Mouse (Mus musculus) cerebellum, adult 9-10 months (tissue): ENCODE results near the gene Abcb1b.
"Not testable (repeated sequence)": the region's sequence is repeated elsewhere in the genome, so short reads cannot be mapped to it uniquely, and the experiment has no call there.

Experiments
- DNase-seq: peaks from one replicate; pipeline ENCODE4 v3.0.0; 2022

Gene Abcb1b

DNA sequence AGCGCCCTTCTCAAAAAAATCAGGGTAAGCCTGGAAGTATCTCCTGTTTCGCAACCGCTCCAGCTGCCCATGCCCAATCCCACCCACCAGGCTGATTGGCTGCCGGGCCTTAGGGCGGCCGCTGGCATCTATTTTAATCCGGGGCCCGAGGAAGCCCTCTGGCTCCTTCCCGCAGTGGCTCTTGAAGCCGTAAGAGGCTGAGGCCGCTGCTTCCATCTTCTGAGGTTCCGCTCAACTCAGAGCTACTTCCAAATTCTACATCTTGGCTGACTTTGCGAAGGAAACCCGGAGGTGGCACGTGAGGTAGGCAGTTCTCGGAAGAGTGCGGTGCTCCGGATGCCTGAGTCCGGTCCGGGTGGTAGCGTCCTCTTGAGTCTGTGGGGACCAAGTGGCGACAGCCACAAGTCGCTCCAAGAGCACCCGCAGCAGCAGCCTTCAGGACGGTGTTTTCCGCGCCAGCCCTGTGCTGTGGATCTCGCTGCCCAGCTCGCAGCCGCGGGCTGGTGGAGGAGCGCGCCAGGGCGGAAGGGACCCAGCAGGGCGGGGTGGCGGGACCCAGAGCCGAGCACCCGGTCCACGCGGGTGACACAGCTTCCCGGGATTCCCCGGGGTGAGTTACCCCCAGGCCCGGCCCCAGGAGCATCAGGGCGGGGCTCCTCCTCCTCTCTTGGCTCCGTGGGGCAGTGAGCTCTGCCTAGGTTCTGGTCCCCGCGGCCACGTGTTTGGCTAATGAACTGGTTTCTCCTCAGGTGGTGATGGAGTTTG is at the start of gene Abcb1b:
Abcb1b (plus strand) TSS at position 161 of the 765 bp plus-strand sequence.
- DNase-seq = peak; percentile 11

DNA sequence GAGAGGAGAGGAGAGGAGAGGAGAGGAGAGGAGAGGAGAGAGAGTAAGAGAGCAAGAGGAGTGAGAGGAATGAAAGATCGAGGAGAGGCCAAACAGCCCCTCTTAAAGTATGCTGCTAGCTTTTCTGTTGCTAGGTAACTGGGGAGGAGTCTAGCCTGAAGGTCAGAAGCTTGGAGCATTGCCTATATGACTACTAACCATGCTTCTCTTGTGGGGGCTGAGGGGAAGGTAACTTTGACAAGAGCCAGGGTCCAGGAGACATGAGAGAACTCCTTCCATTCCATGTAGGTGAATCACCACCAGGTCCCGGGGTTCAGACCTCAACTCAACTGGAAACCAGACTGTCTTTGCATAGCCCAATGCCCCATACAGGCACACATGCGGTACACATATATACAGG is 25.1 kb upstream of the Abcb1b start:
- no peak for DNase-seq

DNA sequence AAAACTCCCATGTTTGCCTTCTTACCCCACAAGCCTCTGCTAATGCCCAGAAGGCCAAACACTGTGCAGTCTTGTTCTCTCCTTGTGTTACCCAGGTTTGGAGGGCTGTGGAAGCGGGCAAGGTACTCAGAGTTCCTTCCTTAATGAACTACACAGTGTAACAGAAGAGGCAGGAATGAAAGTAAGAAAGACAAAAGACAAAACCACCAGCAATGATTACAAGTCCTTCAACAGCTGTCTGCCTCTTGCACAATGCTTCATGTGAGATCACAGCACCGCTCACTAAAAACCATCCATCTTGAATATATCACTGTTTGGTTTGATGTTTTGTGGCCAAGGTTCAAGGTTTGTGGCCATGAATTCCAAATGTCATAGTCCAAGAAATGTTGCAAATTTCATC is 19.6 kb upstream of the Abcb1b start:
- DNase-seq = no peak

DNA sequence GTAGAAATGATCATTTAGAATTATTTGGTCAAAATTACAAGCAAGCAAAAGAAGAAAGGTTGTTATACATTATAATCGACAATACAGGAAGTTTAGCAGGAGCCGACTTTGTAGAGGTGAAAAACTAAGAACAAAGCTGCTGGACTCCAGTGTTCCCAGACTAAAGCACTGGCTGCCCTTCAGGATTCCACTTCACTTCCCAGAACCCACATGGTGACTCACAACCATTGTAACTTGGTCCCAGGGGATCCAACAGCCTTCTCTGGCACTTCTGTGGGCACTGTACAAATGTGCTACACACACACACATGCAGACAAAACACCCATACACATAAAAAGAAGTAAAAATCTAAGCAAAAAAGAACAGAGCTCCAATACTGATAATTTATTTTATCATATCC is 19.2 kb upstream of the Abcb1b start:
- no peak for DNase-seq

DNA sequence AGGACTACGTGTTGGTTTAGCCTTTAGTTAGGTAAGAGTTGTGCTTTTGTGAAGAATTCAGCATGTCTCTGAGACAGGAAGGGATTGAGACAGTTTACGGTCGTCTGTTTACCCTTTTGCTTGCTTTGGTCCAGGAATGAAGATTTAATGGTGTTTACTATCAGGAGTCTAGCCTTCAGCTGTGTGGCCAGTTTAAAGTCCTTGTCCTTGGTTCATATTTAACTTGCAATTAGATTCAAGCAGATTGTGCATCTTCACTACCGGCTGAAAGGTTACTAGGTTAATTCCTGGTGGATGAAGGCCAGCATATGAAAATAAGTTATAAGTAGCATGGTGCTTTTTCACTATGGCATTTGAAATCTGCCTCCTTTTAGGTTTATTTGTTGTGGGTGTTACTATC is 5.7 kb upstream of the Abcb1b start:
- DNase-seq = no peak

DNA sequence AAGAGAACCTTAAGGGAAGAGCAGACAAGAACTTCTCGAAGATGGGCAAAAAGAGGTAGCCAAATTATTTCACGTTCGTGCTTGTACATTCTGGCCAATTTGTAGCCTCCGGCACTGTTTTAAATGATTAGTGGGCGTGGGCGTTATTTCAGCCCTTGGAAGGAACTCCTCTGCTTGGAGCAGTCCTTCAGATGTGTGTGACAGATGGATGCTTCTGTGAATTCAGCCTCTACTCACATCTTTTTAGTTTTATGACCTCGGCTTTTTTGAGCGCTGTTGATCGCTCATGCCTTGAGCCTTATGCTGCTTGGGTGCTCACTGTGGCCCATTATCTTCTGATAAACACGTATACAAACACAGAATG is 787 bp downstream of the Abcb1b start:
- no peak for DNase-seq

DNA sequence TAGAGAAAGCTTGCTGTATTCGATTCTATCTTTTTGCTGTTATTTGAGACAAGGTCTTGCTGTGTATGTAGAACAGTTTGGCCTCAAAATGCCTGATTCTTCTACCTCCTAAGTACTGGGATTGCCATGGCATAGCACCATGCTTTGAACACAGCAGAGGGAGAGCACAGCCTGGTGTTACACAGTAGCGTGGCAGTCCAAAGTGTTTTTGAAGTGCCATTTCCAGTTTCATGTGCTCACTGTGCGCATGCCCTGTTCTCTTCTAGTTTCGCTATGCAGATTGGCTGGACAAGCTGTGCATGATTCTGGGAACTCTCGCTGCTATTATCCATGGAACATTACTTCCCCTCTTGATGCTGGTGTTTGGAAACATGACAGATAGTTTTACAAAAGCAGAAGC is 7.8 kb downstream of the Abcb1b start:
- no peak for DNase-seq

DNA sequence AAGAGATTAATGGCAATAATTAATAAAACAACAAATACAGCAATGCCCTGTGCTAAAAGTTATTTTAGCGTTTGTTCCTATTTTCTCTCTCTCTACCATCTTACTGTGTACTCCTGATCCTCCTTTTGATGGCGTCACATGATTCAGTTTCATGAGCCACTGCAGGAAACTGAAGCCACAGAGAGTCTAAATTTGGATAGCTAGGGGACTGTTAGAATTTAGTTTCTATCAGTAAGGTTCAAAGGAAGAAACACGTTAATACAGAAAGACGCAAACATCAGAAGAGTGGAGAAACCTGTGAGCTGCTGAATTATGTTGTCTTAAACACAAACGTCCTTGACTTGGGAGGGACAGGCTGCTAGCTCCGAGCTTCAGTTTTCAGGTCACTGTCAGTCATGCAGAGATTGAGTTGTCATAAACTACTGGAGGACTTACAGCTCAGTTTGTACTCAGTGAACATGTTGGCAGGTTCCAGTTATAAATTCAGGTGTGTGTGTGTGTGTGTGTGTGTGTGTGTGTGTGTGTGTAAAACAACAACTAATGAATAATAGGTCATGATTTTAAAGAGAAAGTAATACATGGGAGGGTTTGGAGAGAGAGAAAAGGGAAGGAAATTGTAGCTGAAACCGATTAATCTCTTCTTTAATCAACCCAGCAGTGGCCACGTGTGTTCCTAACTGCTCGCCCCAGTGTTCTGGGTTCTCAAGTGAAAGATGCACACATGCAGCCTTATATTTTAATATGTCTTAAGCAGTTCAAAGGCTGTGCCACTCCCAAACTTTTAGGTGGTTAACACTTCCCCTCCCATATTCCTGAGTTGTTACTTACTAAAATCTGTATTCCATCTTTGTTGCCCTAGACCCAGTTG is 9.4 kb downstream of the Abcb1b start:
- no peak for DNase-seq

DNA sequence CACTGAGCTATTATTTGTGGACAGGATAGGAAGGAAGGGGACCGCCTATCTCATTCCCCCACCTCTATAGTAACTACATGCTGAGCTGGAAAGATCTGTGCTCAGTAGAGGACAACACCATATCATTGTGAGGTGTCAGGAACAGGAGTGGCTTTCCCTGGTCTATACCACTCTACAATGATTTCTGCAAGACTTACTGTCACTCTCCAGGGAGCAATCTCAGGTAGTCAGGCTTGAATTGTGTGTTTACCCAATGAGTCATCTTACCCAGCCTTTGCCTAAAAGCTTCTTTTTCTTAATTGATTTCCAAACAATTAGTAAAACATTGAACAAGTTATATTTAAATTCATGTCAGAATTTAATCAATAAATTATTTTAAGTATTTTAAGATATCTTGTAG is 15.9 kb downstream of the Abcb1b start:
- no peak for DNase-seq

DNA sequence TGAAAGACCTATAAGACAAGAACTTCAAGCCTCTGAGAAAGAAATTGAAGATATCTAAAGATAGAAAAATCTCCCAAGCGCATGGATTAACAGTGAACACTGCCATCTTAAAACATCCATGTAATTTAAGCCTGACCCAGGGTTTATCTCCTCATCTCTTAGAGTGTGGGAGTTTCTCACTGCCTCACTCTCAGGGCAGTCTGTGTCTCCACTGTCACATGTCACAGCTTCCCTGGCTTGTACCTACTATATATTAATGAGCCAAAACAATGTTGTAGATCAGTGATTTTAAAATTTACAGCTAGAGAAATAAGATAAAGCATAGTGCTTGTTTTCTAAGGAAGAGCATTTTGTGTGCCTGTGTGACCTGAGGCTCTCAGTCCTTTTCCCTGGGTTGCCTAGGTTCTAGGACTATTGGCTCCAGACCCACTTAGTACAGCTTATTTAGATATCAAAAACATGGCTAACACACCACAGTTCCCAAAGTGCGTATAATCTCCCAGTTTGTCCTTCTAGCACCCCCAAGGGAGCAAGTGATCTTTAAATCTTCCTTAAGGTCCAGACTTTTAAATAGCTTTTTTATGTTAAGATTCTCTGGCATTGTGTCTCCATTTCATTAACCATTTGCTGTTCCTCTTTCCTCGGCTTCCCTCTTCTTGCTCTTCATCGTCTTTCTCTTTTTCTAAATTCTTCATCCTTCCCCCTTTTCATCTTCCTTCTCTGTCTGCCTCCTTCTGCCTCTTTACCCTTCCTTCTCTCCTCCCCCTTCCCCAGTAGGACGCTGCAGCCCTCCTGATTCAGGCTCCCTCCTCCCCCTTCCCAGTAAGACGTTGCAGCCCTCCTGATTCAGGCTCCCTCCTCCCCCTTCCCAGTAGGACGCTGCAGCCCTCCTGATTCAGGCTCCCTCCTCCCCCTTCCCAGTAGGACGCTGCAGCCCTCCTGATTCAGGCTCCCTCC is 22.0 kb downstream of the Abcb1b start:
- DNase-seq = no peak

DNA sequence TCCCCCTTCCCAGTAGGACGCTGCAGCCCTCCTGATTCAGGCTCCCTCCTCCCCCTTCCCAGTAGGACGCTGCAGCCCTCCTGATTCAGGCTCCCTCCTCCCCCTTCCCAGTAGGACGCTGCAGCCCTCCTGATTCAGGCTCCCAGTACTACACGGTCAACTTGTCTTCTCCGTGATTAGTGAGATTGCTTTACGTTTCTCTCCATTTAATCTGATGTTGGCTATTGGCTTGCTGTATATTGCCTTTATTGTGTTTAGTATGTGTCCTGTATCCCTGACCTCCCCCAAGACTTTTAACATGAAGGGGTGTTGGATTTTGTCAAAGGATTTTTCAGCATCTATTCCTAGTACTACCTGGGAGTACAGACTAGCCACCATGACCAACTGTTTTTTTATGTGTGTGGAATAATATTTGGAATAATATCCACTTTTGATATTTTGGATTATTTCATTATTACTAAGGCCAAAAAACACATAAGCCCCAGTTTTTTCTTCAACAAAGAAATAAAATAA is 22.7 kb downstream of the Abcb1b start:
- DNase-seq = not testable (repeated sequence)

DNA sequence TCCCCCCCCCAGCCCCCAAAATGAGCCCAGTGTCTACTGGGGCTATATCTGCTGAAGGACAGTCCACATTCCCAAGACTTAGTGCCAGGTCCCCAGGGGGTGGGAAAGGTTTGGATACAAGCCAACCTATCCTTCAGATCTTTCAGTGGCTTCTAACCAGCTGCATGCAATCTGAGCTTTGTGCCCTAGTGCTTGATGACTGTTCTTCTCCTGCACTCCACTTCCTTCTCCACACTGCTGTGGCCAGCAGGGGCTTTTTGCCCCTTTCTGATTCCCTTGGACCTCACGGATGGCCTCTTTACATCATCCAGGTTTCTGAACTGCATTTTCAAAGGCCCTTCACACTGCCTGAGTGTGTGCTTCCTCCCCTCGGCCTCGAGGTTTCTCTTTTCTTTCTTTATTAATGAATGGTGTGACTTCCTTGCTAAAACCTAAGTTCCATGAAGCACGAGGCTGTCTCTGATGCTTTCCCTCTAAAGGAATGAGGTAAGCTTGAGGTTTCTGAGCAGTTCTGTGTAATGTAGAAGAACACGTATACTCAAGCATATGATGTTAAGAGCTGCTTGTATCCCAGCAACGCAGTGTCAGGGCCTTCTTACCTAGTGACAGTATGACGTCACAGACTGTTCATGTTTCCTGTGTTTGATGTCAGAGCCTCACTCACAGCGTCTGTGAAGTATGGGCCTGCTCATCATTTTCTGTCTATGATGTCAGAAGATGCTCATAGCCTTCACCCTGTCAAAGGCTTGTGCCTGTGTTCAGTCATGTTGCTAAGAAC is 40.9 kb downstream of the Abcb1b start:
- no peak for DNase-seq

DNA sequence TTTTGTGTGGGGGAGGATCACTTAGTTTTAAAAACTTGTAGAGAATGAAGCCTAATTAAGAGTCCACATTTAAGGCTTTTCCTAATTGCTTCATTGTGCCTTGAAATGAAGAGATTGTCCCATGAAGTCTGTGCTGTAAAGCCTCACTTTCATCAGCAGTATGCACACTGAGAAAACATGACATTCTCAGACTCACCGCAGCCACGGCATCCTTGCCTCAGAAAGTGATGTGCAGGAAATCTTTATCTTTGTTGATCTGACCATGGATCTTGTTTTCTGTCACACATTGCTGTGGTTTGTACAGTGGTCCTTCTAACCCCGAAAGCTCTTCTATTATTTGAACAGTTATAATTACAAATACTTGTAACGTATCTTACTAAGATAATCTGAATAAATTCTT is 41.7 kb downstream of the Abcb1b start:
- DNase-seq = no peak

DNA sequence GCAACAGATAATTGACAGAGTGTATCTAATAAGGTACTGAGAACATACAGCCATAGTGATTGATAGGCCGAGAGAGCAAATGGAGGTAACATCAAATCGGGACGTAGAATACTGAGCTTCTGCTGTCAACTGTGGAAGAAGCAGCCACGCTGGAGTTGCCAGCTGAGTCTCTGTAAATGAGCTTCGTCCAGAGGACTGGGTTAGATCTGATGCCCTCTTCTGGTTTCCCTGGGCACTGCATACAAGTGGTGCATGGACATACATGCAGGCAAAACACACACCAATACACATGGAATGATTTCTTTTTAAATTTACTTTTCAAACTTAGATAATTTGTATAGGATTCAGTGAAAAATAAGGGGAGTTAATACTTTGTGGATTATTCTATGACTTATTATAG is 42.9 kb downstream of the Abcb1b start:
- DNase-seq = peak; percentile 20

DNA sequence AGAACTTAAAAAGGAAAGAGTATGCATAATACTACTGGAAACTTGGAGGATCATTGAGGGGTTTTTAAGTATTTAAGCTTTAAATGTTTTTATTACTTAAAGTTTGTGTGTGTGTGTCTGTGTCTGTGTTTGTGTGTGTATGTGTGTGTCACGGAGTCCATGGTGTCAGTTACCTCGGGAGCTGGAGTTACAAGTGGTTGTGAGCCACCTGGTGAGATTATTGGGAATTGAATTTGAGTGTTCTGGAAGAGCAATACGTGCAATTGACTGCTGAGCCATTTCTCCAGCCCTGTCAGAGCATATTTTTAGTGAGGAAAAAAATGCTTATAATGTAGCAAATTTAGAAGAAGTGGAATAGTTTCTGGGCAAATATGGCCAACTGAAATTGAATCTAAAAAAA is 44.9 kb downstream of the Abcb1b start:
- no peak for DNase-seq

DNA sequence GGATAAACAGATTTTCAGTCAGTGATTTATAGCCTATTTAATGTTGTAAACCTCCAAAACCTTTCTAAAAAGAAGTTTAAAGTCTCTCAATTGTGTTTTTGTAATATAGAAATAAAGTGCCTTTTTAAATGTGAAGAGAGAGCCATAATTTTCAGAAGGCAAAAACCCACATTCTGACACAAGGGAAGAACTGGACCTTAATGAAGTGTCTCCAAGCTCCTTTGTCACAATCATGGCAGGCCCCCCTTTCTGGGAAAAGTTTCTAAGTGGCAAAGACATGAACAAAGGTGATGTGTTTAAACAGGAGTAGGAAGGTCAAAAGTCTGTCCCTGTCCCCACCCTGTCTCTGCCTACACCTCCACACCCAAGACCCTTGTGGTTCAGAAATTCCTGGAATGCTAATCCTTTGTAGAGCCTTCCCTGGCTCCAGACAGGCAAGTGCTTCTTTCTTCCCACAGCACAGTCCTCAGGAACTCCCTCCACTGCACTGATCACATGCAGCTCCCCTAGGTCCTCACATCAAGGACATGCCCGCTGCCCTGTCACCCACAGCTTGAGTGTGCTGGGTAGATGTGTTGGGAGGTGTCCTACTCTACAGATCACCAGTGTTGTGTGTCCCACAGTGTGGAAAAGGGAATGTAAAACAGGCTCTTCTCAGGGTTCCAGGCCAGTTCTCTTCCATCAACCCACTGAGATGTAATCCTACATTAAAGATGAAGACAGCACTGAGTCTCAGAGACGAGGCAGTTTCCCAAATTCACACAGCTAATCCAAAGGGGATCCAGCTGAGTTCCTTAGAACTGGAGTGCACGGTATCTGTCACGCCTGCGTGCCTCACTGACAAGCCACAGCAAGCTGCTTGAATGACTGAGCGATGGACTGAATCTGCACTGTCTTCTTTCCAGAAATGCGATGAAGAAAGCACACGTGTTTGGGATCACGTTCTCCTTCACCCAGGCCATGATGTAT is 50.9 kb downstream of the Abcb1b start:
- not testable (repeated sequence) for DNase-seq

DNA sequence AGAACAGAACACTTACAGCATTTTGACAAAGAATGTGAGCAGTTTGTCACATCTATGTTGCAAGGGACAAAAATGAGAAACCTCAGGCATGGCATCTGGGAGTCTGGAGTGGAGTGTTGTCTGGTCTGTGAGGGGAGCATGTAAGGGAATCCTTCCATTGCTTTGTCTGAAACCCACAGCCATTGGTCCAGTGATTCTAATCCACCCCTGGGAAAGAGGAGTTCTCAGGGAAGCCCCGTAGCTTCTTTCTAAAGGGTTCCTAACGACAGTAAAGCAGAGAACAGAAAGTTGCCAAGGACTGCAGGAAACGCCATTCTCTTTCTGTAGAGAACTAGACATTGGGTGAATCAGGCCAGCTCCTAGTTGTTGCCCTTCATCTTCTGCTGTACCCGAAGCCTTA is 52.9 kb downstream of the Abcb1b start:
- no peak for DNase-seq

DNA sequence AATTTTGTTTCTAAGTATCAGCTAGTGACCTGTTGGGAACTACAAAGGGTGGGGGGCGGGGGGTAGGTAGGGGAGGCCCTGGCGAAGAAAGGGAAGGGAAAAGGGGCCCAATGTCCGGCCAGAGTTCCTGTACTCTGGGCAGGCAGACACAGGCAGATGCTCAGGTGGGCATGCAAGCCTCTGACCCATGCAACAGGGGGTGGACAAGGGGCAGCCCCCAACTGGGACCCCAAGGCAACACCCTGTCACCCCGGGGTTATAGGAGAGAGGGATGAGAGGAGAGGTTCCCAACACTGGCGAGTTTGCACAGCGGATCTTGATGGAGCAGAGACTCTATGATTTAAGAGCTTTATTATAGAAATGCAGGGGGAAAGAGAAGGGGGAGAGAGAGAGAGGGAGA is 59.3 kb downstream of the Abcb1b start:
- no peak for DNase-seq

DNA sequence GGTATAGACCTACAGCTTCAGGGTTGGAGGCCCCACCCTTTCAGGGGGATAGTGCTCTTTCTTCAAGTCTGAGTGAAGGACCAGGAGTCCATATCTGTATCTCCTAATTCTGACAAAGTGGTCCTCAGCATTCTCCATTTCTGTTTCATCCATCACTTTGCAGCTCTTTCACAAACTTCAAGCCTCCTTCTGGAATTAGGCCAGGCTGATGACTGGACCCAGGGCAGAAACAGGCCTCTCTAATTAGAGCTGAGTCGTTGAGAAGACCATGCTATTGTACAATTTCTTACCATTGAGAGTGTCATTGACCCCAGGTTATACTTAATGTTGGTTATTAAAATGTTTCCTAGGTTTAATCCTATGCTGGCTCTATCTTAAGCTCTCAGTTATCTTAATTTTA is 63.9 kb downstream of the Abcb1b start:
- DNase-seq = no peak

DNA sequence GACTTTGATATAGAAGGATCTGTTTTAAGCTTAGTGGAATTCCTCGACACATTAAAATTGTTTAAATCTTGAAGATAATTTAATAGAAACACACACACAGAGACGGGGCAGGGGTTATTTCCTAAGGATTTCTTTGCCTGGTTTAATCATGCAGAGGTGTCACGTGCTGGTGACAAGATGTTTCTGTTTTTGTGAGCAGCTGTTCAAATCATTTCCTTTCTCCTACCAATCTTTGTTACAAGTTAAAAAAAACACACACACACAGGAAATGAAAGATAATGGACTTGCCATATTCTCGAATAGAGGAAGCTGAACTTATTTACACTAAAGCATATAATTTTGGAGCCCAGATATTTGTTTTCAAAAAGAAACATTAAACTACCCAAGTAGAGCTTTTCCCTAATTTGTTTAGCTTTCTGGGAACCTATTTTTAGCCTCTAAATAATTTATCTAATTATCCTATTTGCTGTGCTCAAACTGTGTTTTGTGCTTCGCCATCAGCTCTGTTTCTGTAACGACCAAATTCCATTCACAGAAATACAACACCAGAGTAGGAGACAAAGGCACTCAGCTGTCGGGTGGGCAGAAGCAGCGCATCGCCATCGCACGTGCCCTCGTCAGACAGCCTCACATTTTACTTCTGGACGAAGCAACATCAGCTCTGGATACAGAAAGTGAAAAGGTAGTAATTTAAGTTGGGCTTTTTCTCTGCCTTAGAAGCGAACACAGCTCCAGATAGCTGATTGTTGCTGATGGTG is 65.8 kb downstream of the Abcb1b start:
- no peak for DNase-seq
